Mouse (Mus musculus): ENCODE measurements around the gene Olfr110.
"Not testable (repeated sequence)": the region's sequence is repeated elsewhere in the genome, so short reads cannot be mapped to it uniquely, and the experiment has no call there.

Gene Olfr110

DNA sequence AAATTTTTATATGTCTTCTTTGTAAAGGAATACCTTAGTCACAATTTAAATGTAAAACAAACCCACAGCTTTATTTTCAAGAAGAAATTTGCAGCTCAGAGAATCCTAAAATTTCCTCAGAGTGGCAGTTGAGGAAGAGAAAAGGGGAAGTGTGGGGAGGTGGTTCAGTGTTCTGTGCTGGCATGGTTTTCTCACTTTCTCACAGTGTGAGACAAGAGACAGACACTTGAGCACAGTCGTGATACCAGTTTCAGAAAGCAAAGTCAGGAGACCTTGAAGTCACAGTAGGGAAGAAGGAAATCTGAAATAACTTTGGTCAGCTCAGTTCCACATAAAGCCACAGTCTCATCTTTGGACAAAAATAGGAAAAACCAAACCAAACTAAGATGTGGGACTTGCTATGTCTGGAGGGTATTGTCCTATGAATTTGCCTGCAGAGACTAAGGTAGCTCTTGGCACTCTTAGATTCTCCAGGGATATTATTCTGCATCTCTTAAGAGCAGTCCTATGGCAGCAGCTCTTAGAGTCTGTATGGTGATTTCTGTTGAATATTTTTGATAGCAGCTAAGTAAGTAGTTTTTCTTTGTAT, at the start of gene Olfr110:
TSS of gene Olfr110 (plus strand) at position 539 of the 589 bp plus-strand sequence.
- DNase-seq: no peak

DNA sequence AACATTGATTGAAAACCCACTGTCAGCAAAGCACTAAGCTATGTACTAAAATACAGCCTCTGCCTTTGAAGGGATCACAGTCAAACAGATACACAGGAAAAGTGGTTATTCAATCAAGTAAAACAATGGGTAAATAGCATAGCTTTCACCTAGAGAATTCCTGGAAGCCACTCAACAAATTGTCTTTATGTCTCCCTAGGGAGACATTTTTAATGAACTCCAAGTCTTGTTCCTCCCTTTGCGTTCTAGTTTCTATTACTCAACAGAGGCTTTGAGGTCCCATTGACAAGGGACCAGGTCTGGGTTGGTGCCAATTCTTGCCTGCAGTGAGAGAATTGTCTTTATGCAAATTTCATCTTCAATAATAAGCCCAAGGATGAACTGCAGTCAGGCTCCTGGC, 47.1 kb upstream of the Olfr110 start, which contains the start of gene Olfr108:
TSS of gene Olfr108 (plus strand) at position 301 of the 400 bp plus-strand sequence.
- DNase-seq: no peak

DNA sequence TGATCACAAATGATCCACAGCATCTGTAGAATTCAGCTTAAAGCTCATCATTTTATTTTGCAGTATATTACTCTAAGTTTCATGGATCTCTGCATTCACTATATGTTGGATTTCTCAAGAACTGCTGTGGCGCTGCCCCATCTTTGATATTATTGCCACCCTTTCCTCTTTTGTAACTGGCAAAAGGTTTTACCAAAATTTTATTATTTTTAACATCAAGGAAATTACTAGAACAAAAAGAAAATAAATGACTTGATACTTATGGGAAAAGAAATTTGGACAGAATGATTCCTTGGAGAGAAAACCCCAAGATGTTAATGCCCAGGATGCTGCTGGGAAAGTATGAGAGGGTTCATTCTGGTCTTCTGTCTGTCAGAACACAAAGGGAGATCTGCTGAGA, 33.7 kb upstream of the Olfr110 start, which contains the start of gene Olfr109:
TSS of gene Olfr109 (plus strand) at position 301 of the 400 bp plus-strand sequence.
- DNase-seq: no peak

DNA sequence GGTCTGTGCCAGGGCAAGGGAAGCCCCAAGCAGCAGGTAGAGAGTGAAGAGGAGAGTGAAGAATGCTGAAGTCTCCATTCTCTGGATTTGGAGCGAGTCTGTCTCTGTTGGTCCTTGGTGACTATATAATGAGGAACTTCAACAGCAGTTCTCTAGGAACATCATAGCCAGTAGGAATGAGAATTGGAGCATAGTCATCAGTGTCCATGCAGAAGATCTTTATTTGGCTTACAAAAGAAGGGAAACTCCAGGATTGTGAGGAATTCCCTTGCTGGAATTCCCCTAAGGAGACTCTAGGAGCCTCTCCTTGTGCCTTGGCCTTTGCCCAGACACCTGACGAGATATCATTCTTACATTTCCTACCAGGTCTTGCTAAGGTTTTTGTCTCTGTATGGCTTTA, 8.8 kb upstream of the Olfr110 start, which contains the start of gene H2-M2:
TSS of gene H2-M2 (minus strand) at position 101 of the 400 bp plus-strand sequence.
- no peak for DNase-seq

DNA sequence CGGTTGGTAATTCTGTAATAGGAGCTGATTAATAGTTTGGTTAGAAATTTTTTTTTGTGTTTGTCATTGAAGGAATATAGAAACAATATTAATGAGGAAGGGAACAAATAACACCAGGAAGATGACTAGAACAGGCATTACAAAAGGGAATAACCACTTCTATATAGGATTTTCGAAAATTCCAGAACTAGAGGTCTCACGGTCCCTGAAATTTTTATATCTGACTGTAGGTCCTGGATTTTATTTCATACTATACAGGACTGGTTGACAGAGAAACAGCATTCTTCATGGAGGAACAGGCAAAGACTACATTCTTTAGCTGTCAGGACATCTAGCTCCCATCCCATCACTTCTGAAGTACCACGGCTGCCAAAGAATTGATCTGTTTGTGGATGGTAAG, 15.5 kb downstream of the Olfr110 start, which contains the start of gene Olfr111:
TSS of gene Olfr111 (plus strand) at position 301 of the 400 bp plus-strand sequence.
- no peak for DNase-seq

DNA sequence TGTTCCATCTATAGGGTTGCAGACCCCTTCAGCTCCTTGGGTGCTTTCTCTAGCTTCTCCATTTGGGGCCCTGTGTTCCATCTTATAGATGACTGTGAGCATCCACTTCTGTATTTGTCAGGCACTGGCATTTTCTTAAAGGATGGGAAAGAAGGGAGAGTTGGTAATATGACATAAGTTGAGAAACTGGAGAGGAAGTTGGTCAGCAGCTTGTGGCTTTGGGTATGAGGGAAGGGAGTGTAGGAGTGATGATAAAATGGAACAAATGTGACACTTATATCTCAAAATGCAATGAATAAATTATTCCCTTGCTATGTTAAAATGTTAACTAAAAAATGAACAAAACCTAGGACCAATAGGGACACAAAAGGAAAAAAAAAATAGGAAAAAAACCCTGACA, 32.3 kb downstream of the Olfr110 start:
- DNase-seq: not testable (repeated sequence)

DNA sequence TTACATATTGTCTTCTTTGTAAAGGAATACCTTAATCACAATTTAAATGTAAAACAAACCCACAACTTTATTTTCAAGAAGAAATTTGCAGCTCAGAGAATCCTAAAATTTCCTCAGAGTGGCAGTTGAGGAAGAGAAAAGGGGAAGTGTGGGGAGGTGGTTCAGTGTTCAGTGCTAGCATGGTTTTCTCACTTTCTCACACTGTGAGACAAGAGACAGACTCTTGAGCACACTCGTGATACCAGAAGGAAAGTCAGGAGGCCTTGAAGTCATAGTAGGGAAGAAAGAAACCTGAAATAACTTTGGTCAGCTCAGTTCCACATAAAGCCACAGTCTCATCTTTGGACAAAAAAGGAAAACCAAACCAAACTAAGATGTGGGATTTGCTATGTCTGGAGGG, 33.2 kb downstream of the Olfr110 start:
- DNase-seq: not testable (repeated sequence)

DNA sequence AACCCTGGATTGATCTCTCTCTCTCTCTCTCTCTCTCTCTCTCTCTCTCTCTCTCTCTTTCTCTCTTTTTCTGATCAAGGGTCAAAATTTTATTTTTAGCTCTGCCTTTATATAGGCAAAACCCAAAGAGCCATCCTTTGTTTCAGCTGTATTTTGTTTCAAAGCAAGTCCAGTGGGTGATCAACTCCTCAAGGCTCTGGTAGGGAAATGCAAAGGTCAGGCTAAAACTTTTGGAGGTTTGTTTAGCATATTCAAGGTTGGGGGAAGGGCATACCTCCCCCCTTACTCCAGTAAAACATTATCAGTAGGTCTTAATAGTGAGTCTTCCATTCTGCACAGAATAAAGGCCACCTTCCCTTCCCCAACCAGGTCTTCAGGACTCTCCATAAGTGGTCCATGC, 42.9 kb downstream of the Olfr110 start:
- no peak for DNase-seq

DNA sequence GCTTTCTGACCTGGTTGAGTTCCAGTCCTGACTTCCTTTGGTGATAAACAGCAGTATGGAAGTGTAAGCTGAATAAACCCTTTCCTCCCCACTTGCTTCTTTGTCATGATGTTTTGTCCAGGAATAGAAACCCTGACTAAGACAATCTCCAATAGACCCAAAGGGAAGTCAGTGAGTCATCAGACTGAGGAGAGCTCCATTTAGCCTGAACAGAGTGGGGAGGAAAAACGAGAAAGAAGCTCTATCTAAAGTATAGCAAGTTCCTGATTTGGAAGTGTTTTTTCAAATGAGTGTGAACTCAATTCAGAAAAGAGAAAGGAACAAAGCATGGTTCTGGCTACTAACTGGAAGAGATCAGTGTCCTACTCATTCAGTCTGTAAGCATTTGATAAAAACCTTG, 46.1 kb downstream of the Olfr110 start:
- DNase-seq: not testable (repeated sequence)

DNA sequence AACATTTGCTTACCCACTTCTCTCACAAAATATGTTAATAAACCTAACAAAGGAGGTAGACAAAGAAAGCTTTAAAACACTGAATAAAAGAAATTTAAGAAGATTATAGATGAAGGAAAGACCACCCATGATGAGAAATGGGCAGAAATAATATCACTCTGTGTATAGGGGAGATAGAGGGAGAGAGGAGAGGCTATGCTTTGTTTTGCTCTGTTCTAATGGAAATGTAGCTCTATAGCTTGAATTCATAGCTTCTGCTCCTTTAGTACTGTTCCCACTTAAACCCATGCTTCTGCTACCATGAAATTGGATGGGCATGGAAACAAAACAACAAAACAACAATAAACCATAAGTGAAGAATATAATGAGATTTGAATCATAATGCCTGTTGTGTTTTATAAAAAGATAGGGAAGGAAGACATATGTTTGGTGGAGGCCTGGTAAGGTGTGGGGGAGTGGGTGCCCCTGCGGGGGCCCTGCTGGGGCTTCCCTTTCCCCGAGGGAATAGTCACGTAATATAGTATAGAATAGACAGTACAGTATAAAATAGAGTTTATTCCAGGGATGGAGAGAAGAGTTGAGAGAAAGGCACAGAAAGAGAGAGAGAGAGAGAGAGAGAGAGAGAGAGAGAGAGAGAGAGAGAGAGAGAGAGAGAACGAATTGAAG, 49.3 kb downstream of the Olfr110 start:
- no peak for DNase-seq

DNA sequence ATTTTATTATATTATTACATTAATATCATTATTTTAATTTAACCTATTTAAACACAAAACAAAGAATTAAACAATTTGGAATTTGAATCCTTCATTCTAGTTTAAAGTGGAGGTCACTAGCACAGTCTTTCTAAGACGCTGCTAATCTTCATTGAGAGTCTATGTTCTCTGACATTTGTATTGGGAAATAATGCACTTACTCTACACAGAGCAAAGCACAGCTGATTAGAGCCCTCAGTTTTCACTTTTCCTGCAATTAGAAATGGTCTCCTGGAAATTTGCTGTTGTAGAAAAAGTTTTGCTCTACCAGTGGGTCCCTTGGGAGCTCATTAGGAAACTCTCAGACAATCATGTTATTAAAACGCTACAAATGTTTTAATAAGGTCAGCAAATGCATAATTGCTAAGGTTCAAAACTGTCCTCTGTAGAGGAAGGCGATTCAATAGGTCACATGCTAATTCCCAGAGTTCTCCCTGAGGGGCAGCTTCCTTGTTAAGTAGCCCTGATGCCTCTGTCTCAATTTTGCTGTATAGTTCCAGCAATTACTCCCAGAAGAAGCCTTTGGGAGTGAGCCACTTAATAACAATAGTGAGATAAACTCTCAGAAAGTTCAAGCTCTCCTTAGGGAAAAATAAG, 51.6 kb downstream of the Olfr110 start:
- DNase-seq: no peak

All from thymus, postnatal 4 days (tissue).